Mouse (Mus musculus) lung, adult 2 months (tissue): ENCODE data around the gene Olfr183. TPM values are rescaled to one million over a fixed set of nuclear protein-coding genes. Genes with fewer than 3 reads are reported as not detected.
"Not testable (repeated sequence)": the region's sequence is repeated elsewhere in the genome, so short reads cannot be mapped to it uniquely, and the experiment has no call there.

Source experiments
- DNase-seq: peaks from one replicate; pipeline ENCODE4 v3.0.0; 2022
- H3K4me1 ChIP-seq: fragments of 200-500 bp; 2 replicates; pipeline ENCODE4 v1.6.1; 2011; ENCODE audit warnings: low read length; ENCODE audit not compliant: control insufficient read depth, insufficient read depth
- H3K4me3 ChIP-seq: fragments of 200-500 bp; replicated peaks from 2 replicates; pipeline ENCODE3; 2011; ENCODE audit warnings: low read depth, mild to moderate bottlenecking, control low read depth, low read length; ENCODE audit errors: extremely low read depth
- CTCF ChIP-seq: fragments of 200-500 bp; IDR thresholded peaks from 2 replicates; pipeline ENCODE4 v1.5.1; 2011; ENCODE audit warnings: mild to moderate bottlenecking, low read length, control low read depth; ENCODE audit not compliant: insufficient read depth
- POLR2A ChIP-seq: fragments of 200-500 bp; IDR thresholded peaks from 2 replicates; pipeline ENCODE4 v1.6.1; 2011; ENCODE audit warnings: low read depth, mild to moderate bottlenecking, control low read depth, low read length, borderline replicate concordance; ENCODE audit errors: extremely low read depth
- WGBS: fragments of 180-500 bp; shearing (Covaris S2); methylation state at CpG from one replicate; pipeline ENCODE4 v1.1.7; 2018; 5-methylcytosine and 5-hydroxymethylcytosine counted together
- polyA plus RNA-seq: library from polyadenylated mRNA; depleted of rRNA; stranded (reverse); fragments of >200 nt; gene quantifications from 2 replicates; pipeline ENCODE4 v1.2.3, GENCODE M21; 2012; rRNA removed

Gene Olfr183
- not detected in 2 replicates for polyA plus RNA-seq

DNA sequence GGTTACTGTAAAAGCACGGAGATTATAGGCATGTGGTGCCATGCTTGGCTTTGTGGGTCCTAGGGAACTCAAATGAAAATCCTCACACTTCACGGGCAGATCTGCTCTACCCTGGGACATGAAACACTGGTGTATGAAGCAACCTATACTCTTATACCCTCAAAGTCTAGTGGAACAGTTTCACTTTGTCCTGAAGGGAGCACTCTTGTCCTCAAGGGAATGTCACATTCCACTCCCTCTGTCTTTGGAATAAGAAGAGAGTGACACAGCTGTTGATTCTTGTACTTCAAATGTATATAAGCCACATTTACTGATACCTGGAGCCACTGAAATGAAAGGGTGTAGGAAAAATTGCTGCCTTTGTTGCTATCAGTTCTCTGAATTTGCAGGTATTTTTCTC, at the start of gene Olfr183:
Gene Olfr183 (plus strand): TSS at position 301 of the 400 bp plus-strand sequence.
- 68% methylated on average over 2 of the region's 2 CpGs for WGBS
- Histone ChIP-seq H3K4me3 (no peak within 1 kb of the TSS), H3K4me1 (no peaks in the 10 kb centered on the region)
- DNase-seq, result no peak
- no peak for TF ChIP-seq POLR2A
- no peak for TF ChIP-seq CTCF

DNA sequence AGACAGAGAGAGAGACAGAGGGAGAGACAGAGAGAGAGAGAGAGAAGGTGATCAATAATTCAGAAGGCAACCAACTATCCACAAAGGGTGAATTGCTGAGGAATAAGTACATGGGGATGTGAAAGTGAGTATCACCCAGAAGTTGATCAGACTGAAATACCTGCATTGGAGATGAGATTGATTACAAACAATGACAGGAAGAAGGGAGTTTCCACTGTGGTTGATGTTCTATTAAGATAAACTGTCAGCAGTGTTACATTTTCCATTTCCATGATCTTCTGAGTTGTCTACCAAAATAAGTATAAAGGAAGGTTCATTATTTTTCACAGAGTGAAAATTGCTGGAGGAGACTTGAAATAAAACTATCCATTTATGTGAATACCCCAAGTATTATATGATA, 12.0 kb downstream of the Olfr183 start:
- no peak for DNase-seq
- Histone ChIP-seq H3K4me3 (no peak overlapping the region), H3K4me1 (no peaks in the 10 kb centered on the region)
- no peak for TF ChIP-seq POLR2A
- TF ChIP-seq CTCF, result no peak

GRCm38 (mm10) chr16:59013357-59014018, 18.3 kb downstream of the Olfr183 start:
- Histone ChIP-seq H3K4me3 (no peak overlapping the region), H3K4me1 (no peaks in the 10 kb centered on the region)
- no peak for DNase-seq
- TF ChIP-seq CTCF (no peak), POLR2A (no peak)
- WGBS, result 52% methylated on average over 2 of the region's 2 CpGs

DNA sequence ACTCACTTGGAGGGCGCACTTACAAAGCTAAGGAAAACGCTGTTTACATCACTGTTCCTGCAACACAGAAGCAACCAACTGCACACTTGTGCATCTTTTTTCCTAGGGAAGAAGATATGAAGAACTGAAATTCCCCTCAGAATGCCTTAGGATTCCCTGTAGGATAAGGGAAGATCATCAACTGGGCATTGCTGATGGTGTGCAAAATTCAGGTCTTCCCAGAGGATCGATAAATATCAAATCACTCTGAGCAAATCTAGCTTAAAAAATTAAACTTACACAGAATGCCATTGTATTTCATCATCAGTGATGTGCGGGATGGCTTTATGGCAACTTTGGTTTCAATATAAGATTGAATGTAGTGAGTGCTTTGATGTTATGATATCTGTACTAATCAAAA, 35.0 kb downstream of the Olfr183 start, which contains the start of gene Olfr186:
Gene Olfr186 (minus strand): TSS at position 101 of the 400 bp plus-strand sequence.
- Histone ChIP-seq H3K4me3 (no peak within 1 kb of the TSS), H3K4me1 (no peaks in the 10 kb centered on the region)
- no peak for TF ChIP-seq POLR2A
- TF ChIP-seq CTCF, result no peak
- 86% methylated on average over 4 of the region's 4 CpGs for WGBS
- no peak for DNase-seq

- DNase-seq, result no peak
- H3K4me1 ChIP-seq, result no peaks in the 10 kb centered on the region
- no peak for TF ChIP-seq POLR2A
- TF ChIP-seq CTCF, result no peak
- 68% methylated on average over 7 of the region's 7 CpGs for WGBS
- H3K4me3 ChIP-seq, result no peak within 1 kb of the TSS
Observed at GRCm38 (mm10) chr16:59039710-59040109, 44.6 kb downstream of the Olfr183 start, which contains the start of gene Olfr187. Olfr187 (minus strand) TSS chr16:59039767.

DNA sequence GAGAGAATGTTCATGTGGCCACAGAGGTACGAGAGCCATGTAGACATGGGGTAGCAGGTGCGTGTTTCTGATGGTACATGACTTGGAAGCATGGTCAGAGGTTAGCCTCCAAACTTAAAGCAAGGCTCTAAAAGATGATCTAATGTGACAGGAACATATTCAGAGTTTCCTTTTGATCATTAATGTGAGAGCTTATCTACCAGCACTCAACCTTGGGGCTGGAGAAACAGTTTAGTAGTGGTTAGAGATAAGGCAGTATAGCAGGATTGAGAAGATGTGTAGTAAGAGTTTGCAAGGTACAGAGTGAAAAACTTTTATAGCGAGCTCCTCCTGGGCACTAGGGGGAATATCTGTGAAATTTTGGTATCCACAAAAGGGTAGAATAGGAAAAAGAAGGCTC, 50.7 kb downstream of the Olfr183 start:
- WGBS, result 77% methylated on average over 3 of the region's 3 CpGs
- H3K4me1 ChIP-seq, result no peaks in the 10 kb centered on the region
- no peak for TF ChIP-seq CTCF
- no peak for TF ChIP-seq POLR2A

DNA sequence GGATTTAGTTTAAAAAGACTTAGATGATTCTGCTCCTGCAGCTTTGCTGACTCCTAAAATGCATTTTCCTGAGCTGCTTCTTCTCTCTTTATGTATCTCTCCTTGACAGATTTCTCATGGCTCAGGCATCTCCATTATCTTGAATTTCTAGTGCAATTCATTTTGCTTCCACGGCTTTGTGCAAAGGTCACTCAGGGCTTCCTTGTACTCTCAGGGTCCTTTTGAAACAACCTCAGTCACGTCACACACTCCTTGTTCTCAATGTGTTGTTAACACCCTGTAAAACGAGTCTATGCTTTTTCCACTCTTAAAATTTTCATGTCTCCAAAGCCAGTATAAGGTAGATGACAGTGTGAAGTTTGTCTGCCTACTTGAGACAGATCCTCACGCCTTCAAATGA, 52.4 kb downstream of the Olfr183 start:
- WGBS, result 52% methylated on average over 4 of the region's 4 CpGs
- TF ChIP-seq CTCF, result no peak
- no peak for TF ChIP-seq POLR2A
- Histone ChIP-seq H3K4me3 (no peak overlapping the region), H3K4me1 (no peaks in the 10 kb centered on the region)
- DNase-seq, result no peak

More for the DNA sequence above, 50.7 kb downstream of the Olfr183 start:
- DNase-seq, result no peak
- H3K4me3 ChIP-seq, result no peak overlapping the region

DNA sequence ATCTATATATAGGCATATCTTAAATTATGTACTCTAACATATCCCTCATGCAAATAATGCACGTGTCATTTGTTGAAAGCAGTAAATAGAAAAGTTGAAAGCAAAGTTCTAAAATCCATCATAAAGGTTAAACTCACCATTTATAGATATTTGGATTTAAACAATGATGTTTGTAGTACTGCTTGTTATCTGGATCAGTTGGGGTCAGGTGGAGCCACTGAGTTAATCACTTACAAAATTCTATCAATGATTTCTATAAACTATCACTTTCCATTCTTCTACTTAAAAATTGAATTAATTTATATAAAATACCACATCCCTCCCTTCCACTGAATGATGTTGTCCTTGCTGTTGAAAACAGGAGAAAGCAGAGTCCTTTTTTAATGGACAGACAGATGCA, 53.7 kb downstream of the Olfr183 start:
- 69% methylated on average over 1 of the region's 1 CpGs for WGBS
- no peak for TF ChIP-seq POLR2A
- no peak for TF ChIP-seq CTCF
- Histone ChIP-seq H3K4me1 (no peaks in the 10 kb centered on the region), H3K4me3 (no peak overlapping the region)
- no peak for DNase-seq

GRCm38 (mm10) chr16:59049286-59049685, 54.1 kb downstream of the Olfr183 start:
- H3K4me1 ChIP-seq, H3K4me3 ChIP-seq, DNase-seq: not testable (repeated sequence)
- WGBS, result 91% methylated on average over 2 of the region's 2 CpGs

Other genes with a start within 250 kb of the Olfr183 start
- gene Olfr172, start 232.2 kb upstream of the Olfr183 start, polyA plus RNA-seq, result not detected in 2 replicates
- gene Olfr173, start 195.1 kb upstream of the Olfr183 start, polyA plus RNA-seq, result not detected in 2 replicates
- not detected in 2 replicates for gene Olfr175-ps1, start 168.6 kb upstream of the Olfr183 start, polyA plus RNA-seq
- gene Olfr177, start 120.6 kb upstream of the Olfr183 start, polyA plus RNA-seq, result not detected in 2 replicates
- not detected in 2 replicates for gene Olfr178, start 103.3 kb upstream of the Olfr183 start, polyA plus RNA-seq
- not detected in 2 replicates for gene Olfr181, start 66.6 kb upstream of the Olfr183 start, polyA plus RNA-seq
- gene Olfr180, start 66.0 kb upstream of the Olfr183 start, polyA plus RNA-seq, result not detected in 2 replicates
- not detected in 2 replicates for gene Olfr186, start 34.9 kb downstream of the Olfr183 start, polyA plus RNA-seq
- gene Olfr187, start 44.4 kb downstream of the Olfr183 start, polyA plus RNA-seq, result not detected in 2 replicates
- not detected in 2 replicates for gene Olfr190, start 82.6 kb downstream of the Olfr183 start, polyA plus RNA-seq
- not detected in 2 replicates for gene Olfr191, start 94.5 kb downstream of the Olfr183 start, polyA plus RNA-seq
- not detected in 2 replicates for gene Olfr193, start 116.5 kb downstream of the Olfr183 start, polyA plus RNA-seq
- not detected in 2 replicates for gene Olfr194, start 125.7 kb downstream of the Olfr183 start, polyA plus RNA-seq
- gene Olfr195, start 151.7 kb downstream of the Olfr183 start, polyA plus RNA-seq, result not detected in 2 replicates
- not detected in 2 replicates for gene Olfr196, start 175.1 kb downstream of the Olfr183 start, polyA plus RNA-seq
- gene Olfr198, start 208.2 kb downstream of the Olfr183 start, polyA plus RNA-seq, result not detected in 2 replicates
- gene Olfr199, start 224.4 kb downstream of the Olfr183 start, polyA plus RNA-seq, result not detected in 2 replicates